Mouse (Mus musculus): ENCODE measurements around the gene 4930544G11Rik. TPM values are rescaled to one million over a fixed set of nuclear protein-coding genes. Genes with fewer than 3 reads are reported as not detected.

4930544G11Rik gene
- total RNA-seq (2023) = not detected

GRCm38 (mm10) chr6:65952309-65952708 lies at the start of gene 4930544G11Rik:
Gene 4930544G11Rik, plus strand, starts transcription at chr6:65952609.

Other genes starting within 250 kb of the 4930544G11Rik start
- gene Prdm5, start 173.6 kb upstream of the 4930544G11Rik start, total RNA-seq (2023) = 0.40 TPM

All from CD8-positive naive resting alpha-beta T cell, adult 57 days (primary cell).